Mouse (Mus musculus) hindbrain, embryonic 12.5 days (tissue): ENCODE measurements around the gene Glo1. TPM values are rescaled to one million over a fixed set of nuclear protein-coding genes. Genes with fewer than 3 reads are reported as not detected.
"Not testable (repeated sequence)": the region's sequence is repeated elsewhere in the genome, so short reads cannot be mapped to it uniquely, and the experiment has no call there.

ENCODE experiments used
- ATAC-seq: fragments of 200-750 bp; cut with Nextera tagmentation; 2 replicates; pipeline ENCODE4 v1.8.0; 2017; ENCODE audit warnings: moderate TSS enrichment; ENCODE audit not compliant: low FRiP score
- H3K27ac ChIP-seq: fragments of 300-500 bp; sonication (generic); 2 replicates; pipeline ENCODE4 v1.5.1; 2016; ENCODE audit warnings: mild to moderate bottlenecking
- H3K27me3 ChIP-seq: fragments of 300-500 bp; sonication (generic); 2 replicates; pipeline ENCODE4 v1.6.1; 2016; ENCODE audit warnings: mild to moderate bottlenecking
- H3K36me3 ChIP-seq: fragments of 300-500 bp; sonication (generic); 2 replicates; pipeline ENCODE4 v1.6.1; 2016; ENCODE audit warnings: mild to moderate bottlenecking
- H3K4me1 ChIP-seq: fragments of 300-500 bp; sonication (generic); 2 replicates; pipeline ENCODE4 v1.6.1; 2016
- H3K4me2 ChIP-seq: fragments of 300-500 bp; sonication (generic); replicated peaks from 2 replicates; pipeline ENCODE4 v1.6.1; 2016; ENCODE audit warnings: mild to moderate bottlenecking
- H3K4me3 ChIP-seq: fragments of 300-500 bp; sonication (generic); 2 replicates; pipeline ENCODE4 v1.5.1; 2016; ENCODE audit warnings: mild to moderate bottlenecking
- H3K9ac ChIP-seq: fragments of 300-500 bp; sonication (generic); 2 replicates; pipeline ENCODE4 v1.6.1; 2016; ENCODE audit warnings: mild to moderate bottlenecking, moderate library complexity
- H3K9me3 ChIP-seq: fragments of 300-500 bp; sonication (generic); replicated peaks from 2 replicates; pipeline ENCODE4 v1.6.1; 2016; ENCODE audit warnings: mild to moderate bottlenecking
- WGBS: fragments of 180-500 bp; shearing (Covaris S2); methylation state at CpG from one replicate; pipeline ENCODE4 v1.1.7; 2016; 5-methylcytosine and 5-hydroxymethylcytosine counted together
- polyA plus RNA-seq: library from polyadenylated mRNA; unstranded; fragments of >200 nt; fragmentation: Nextera tagmentation; extraction: Ambion mirVana; gene quantifications from 2 replicates; pipeline ENCODE4 v1.2.1, GENCODE M21; 2016

Glo1 gene
- polyA plus RNA-seq, 1 experiment from 2014 or later = 186 TPM

- no peak overlapping the region for H3K4me2 ChIP-seq
- H3K9ac ChIP-seq = no peak overlapping the region
- ATAC-seq = no peak
- peaks cover 2% of the 10 kb centered on the region; the same call in 1 of the 2 replicates for H3K4me1 ChIP-seq
- no peaks in the 10 kb centered on the region for H3K9me3 ChIP-seq
- H3K27me3 ChIP-seq = no peaks in the 10 kb centered on the region
- 57% methylated on average over 2 of the region's 2 CpGs for WGBS
- H3K36me3 ChIP-seq = no peaks in the 10 kb centered on the region
- H3K27ac ChIP-seq = no peak overlapping the region
- H3K4me3 ChIP-seq = no peak overlapping the region
Measured at GRCm38 (mm10) chr17:30638996-30639395, 12.3 kb upstream of the Glo1 start.

- H3K27ac ChIP-seq = no peak overlapping the region
- no peak overlapping the region for H3K9ac ChIP-seq
Measured at GRCm38 (mm10) chr17:30637714-30638113, 11.0 kb upstream of the Glo1 start.

GRCm38 (mm10) chr17:30635367-30635766, 8.7 kb upstream of the Glo1 start:
- peak overlapping the region; percentile 9; the same call in 1 of the 2 replicates for H3K4me3 ChIP-seq
- H3K9ac ChIP-seq = no peak overlapping the region
- no peaks in the 10 kb centered on the region for H3K36me3 ChIP-seq
- peaks cover 2% of the 10 kb centered on the region; the same call in 1 of the 2 replicates for H3K4me1 ChIP-seq
- peak overlapping the region; percentile 36 for H3K4me2 ChIP-seq
- H3K27ac ChIP-seq = no peak overlapping the region
- H3K9me3 ChIP-seq = no peaks in the 10 kb centered on the region
- no peaks in the 10 kb centered on the region for H3K27me3 ChIP-seq
- ATAC-seq = no peak
- 16% methylated on average over 17 of the region's 17 CpGs for WGBS

More at GRCm38 (mm10) chr17:30637714-30638113, 11.0 kb upstream of the Glo1 start:
- Histone ChIP-seq H3K9me3 (no peaks in the 10 kb centered on the region), H3K4me1 (peaks cover 2% of the 10 kb centered on the region; the same call in 1 of the 2 replicates), H3K4me2 (no peak overlapping the region), H3K4me3 (no peak overlapping the region), H3K36me3 (no peaks in the 10 kb centered on the region), H3K27me3 (no peaks in the 10 kb centered on the region)
- no peak for ATAC-seq
- WGBS = 71% methylated on average over 1 of the region's 1 CpGs

GRCm38 (mm10) chr17:30624132-30624531, 2.5 kb downstream of the Glo1 start, which contains the start of gene Dnah8:
Dnah8 (plus strand) TSS chr17:30624354.
- H3K36me3 ChIP-seq, H3K27ac ChIP-seq, H3K4me2 ChIP-seq, H3K9ac ChIP-seq, H3K4me1 ChIP-seq, H3K9me3 ChIP-seq, H3K27me3 ChIP-seq, ATAC-seq, H3K4me3 ChIP-seq: not testable (repeated sequence)
- WGBS = no CpG with 5 or more reads among the region's 20 CpGs

- 86% methylated on average over 3 of the region's 3 CpGs for WGBS
- Histone ChIP-seq H3K4me1 (no peaks in the 10 kb centered on the region), H3K4me3 (no peak overlapping the region), H3K27me3 (no peaks in the 10 kb centered on the region), H3K9ac (no peak overlapping the region), H3K9me3 (no peaks in the 10 kb centered on the region), H3K4me2 (no peak overlapping the region), H3K36me3 (no peaks in the 10 kb centered on the region), H3K27ac (no peak overlapping the region)
- ATAC-seq = no peak
Measured at GRCm38 (mm10) chr17:30623200-30623599, 3.5 kb downstream of the Glo1 start.

GRCm38 (mm10) chr17:30621450-30621849, 5.2 kb downstream of the Glo1 start:
- Histone ChIP-seq H3K36me3 (no peaks in the 10 kb centered on the region), H3K4me1 (no peaks in the 10 kb centered on the region), H3K9me3 (no peaks in the 10 kb centered on the region), H3K9ac (no peak overlapping the region), H3K4me3 (no peak overlapping the region), H3K4me2 (no peak overlapping the region), H3K27me3 (no peaks in the 10 kb centered on the region), H3K27ac (no peak overlapping the region)
- no peak for ATAC-seq
- WGBS = 68% methylated on average over 4 of the region's 4 CpGs

- no peak for ATAC-seq
- no peaks in the 10 kb centered on the region for H3K36me3 ChIP-seq
- H3K4me2 ChIP-seq = no peak overlapping the region
- no peak overlapping the region for H3K4me3 ChIP-seq
- WGBS = 81% methylated on average over 2 of the region's 2 CpGs
- H3K9ac ChIP-seq = no peak overlapping the region
- no peaks in the 10 kb centered on the region for H3K4me1 ChIP-seq
- no peaks in the 10 kb centered on the region for H3K9me3 ChIP-seq
- H3K27ac ChIP-seq = no peak overlapping the region
- H3K27me3 ChIP-seq = no peaks in the 10 kb centered on the region
Measured at GRCm38 (mm10) chr17:30620548-30620947, 6.1 kb downstream of the Glo1 start.

GRCm38 (mm10) chr17:30619153-30619552, 7.5 kb downstream of the Glo1 start:
- no peak for ATAC-seq
- H3K9ac ChIP-seq = no peak overlapping the region
- WGBS = 71% methylated on average over 2 of the region's 2 CpGs
- no peak overlapping the region for H3K4me3 ChIP-seq
- no peak overlapping the region for H3K4me2 ChIP-seq
- no peak overlapping the region for H3K27ac ChIP-seq
- no peaks in the 10 kb centered on the region for H3K9me3 ChIP-seq
- H3K36me3 ChIP-seq = no peaks in the 10 kb centered on the region
- H3K27me3 ChIP-seq = no peaks in the 10 kb centered on the region
- H3K4me1 ChIP-seq = no peaks in the 10 kb centered on the region

GRCm38 (mm10) chr17:30618136-30618891, 8.4 kb downstream of the Glo1 start:
- no peak for ATAC-seq
- Histone ChIP-seq H3K9ac (no peak overlapping the region), H3K27ac (no peak overlapping the region), H3K27me3 (no peaks in the 10 kb centered on the region), H3K4me1 (no peaks in the 10 kb centered on the region), H3K4me2 (no peak overlapping the region), H3K9me3 (no peaks in the 10 kb centered on the region), H3K36me3 (no peaks in the 10 kb centered on the region), H3K4me3 (no peak overlapping the region)
- WGBS = 92% methylated on average over 3 of the region's 3 CpGs

GRCm38 (mm10) chr17:30616203-30616602, 10.5 kb downstream of the Glo1 start:
- ATAC-seq = no peak
- Histone ChIP-seq H3K4me1 (peaks cover 7% of the 10 kb centered on the region), H3K4me3 (no peak overlapping the region), H3K36me3 (no peaks in the 10 kb centered on the region), H3K9ac (no peak overlapping the region), H3K27me3 (no peaks in the 10 kb centered on the region), H3K27ac (no peak overlapping the region), H3K9me3 (no peaks in the 10 kb centered on the region), H3K4me2 (no peak overlapping the region)
- 86% methylated on average over 5 of the region's 5 CpGs for WGBS

GRCm38 (mm10) chr17:30613350-30613749, 13.3 kb downstream of the Glo1 start:
- Histone ChIP-seq H3K4me3 (no peak overlapping the region), H3K9ac (no peak overlapping the region), H3K9me3 (no peaks in the 10 kb centered on the region), H3K27me3 (no peaks in the 10 kb centered on the region), H3K36me3 (no peaks in the 10 kb centered on the region), H3K4me2 (no peak overlapping the region), H3K27ac (no peak overlapping the region), H3K4me1 (peaks cover 17% of the 10 kb centered on the region)
- no peak for ATAC-seq

- ATAC-seq = peak; percentile 100
- WGBS = under 1% methylated on average over 34 of the region's 34 CpGs
- Histone ChIP-seq H3K27ac (peak overlapping the region; percentile 72; the same call in 1 of the 2 replicates), H3K9me3 (no peaks in the 10 kb centered on the region), H3K4me2 (peak overlapping the region; percentile 63), H3K36me3 (no peaks in the 10 kb centered on the region), H3K9ac (peak overlapping the region; percentile 66), H3K4me1 (peaks cover 24% of the 10 kb centered on the region), H3K27me3 (no peaks in the 10 kb centered on the region), H3K4me3 (peak overlapping the region; percentile 50)
Measured at GRCm38 (mm10) chr17:30612075-30612859, 14.4 kb downstream of the Glo1 start.
